Mouse (Mus musculus) hindbrain, embryonic 13.5 days (tissue): Measurements from ENCODE around the gene Hjurp. TPM values are rescaled to one million over a fixed set of nuclear protein-coding genes. Genes with fewer than 3 reads are reported as not detected.

ENCODE experiments used
- ATAC-seq: fragments of 200-750 bp; cut with Nextera tagmentation; 2 replicates; pipeline ENCODE4 v1.8.0; 2017; ENCODE audit warnings: moderate TSS enrichment; ENCODE audit not compliant: low FRiP score
- H3K27ac ChIP-seq: fragments of 300-500 bp; sonication (generic); 2 replicates; pipeline ENCODE4 v1.5.1; 2015; ENCODE audit warnings: inconsistent platforms, mild to moderate bottlenecking, moderate library complexity
- H3K27me3 ChIP-seq: fragments of 300-500 bp; sonication (generic); 2 replicates; pipeline ENCODE4 v1.6.1; 2015; ENCODE audit warnings: mild to moderate bottlenecking, inconsistent platforms
- H3K36me3 ChIP-seq: fragments of 300-500 bp; sonication (generic); 2 replicates; pipeline ENCODE4 v1.6.1; 2015; ENCODE audit warnings: mild to moderate bottlenecking, inconsistent platforms
- H3K4me1 ChIP-seq: fragments of 300-500 bp; sonication (generic); replicated peaks from 2 replicates; pipeline ENCODE4 v1.6.1; 2015; ENCODE audit warnings: inconsistent platforms
- H3K4me2 ChIP-seq: fragments of 300-500 bp; sonication (generic); 2 replicates; pipeline ENCODE4 v1.6.1; 2015; ENCODE audit warnings: inconsistent platforms, mild to moderate bottlenecking, moderate library complexity
- H3K4me3 ChIP-seq: fragments of 300-500 bp; sonication (generic); 2 replicates; pipeline ENCODE4 v1.5.1; 2015; ENCODE audit warnings: mild to moderate bottlenecking, inconsistent platforms
- H3K9ac ChIP-seq: fragments of 300-500 bp; sonication (generic); 2 replicates; pipeline ENCODE4 v1.6.1; 2015; ENCODE audit warnings: mild to moderate bottlenecking, inconsistent platforms
- H3K9me3 ChIP-seq: fragments of 300-500 bp; sonication (generic); 2 replicates; pipeline ENCODE4 v1.6.1; 2016; ENCODE audit warnings: inconsistent platforms
- whole genome bisulfite sequencing: fragments of 180-500 bp; shearing (Covaris S2); methylation state at CpG from one replicate; pipeline ENCODE4 v1.1.7; 2015; 5-methylcytosine and 5-hydroxymethylcytosine counted together
- polyA plus RNA-seq: library from polyadenylated mRNA; unstranded; fragments of >200 nt; fragmentation: Nextera tagmentation; extraction: Ambion mirVana; gene quantifications from 2 replicates; pipeline ENCODE4 v1.2.1, GENCODE M21; 2015

Hjurp gene
- polyA plus RNA-seq, 1 experiment from 2014 or later = 82.0 TPM

- H3K27me3 ChIP-seq = no peaks in the 10 kb centered on the region
- H3K9me3 ChIP-seq = peaks cover 81% of the 10 kb centered on the region
- no peak overlapping the region for H3K9ac ChIP-seq
- peaks cover 7% of the 10 kb centered on the region for H3K36me3 ChIP-seq
- H3K4me2 ChIP-seq = no peak overlapping the region
- WGBS = 89% methylated on average over 12 of the region's 12 CpGs
- no peak overlapping the region for H3K4me3 ChIP-seq
- no peak overlapping the region for H3K27ac ChIP-seq
- peaks cover 12% of the 10 kb centered on the region for H3K4me1 ChIP-seq
- no peak for ATAC-seq
Observed at GRCm38 (mm10) chr1:88254793-88255465, 22.5 kb downstream of the Hjurp start.

GRCm38 (mm10) chr1:88253540-88253939 is 23.9 kb downstream of the Hjurp start:
- Histone ChIP-seq H3K27me3 (no peaks in the 10 kb centered on the region), H3K9me3 (peaks cover 95% of the 10 kb centered on the region), H3K4me2 (no peak overlapping the region), H3K27ac (no peak overlapping the region), H3K4me1 (0 out of 2 replicates have a peak, but pooled peaks cover 3% of the 10 kb centered on the region), H3K36me3 (no peaks in the 10 kb centered on the region), H3K9ac (no peak overlapping the region), H3K4me3 (no peak overlapping the region)
- WGBS = 76% methylated on average over 6 of the region's 6 CpGs
- ATAC-seq = no peak

GRCm38 (mm10) chr1:88253106-88253505 is 24.3 kb downstream of the Hjurp start:
- H3K4me2 ChIP-seq = no peak overlapping the region
- H3K4me3 ChIP-seq = no peak overlapping the region
- no peak overlapping the region for H3K27ac ChIP-seq
- no peak for ATAC-seq
- H3K27me3 ChIP-seq = no peaks in the 10 kb centered on the region
- H3K4me1 ChIP-seq = no peaks in the 10 kb centered on the region
- WGBS = 78% methylated on average over 8 of the region's 8 CpGs
- peaks cover 96% of the 10 kb centered on the region for H3K9me3 ChIP-seq
- no peak overlapping the region for H3K9ac ChIP-seq
- H3K36me3 ChIP-seq = no peaks in the 10 kb centered on the region

GRCm38 (mm10) chr1:88250023-88250422 is 27.4 kb downstream of the Hjurp start:
- 80% methylated on average over 5 of the region's 5 CpGs for WGBS
- no peak for ATAC-seq

GRCm38 (mm10) chr1:88249596-88249995 is 27.8 kb downstream of the Hjurp start:
- H3K27me3 ChIP-seq = no peaks in the 10 kb centered on the region
- H3K36me3 ChIP-seq = no peaks in the 10 kb centered on the region
- H3K9ac ChIP-seq = no peak overlapping the region
- WGBS = 81% methylated on average over 7 of the region's 7 CpGs
- H3K4me3 ChIP-seq = no peak overlapping the region
- no peak overlapping the region for H3K27ac ChIP-seq
- H3K4me2 ChIP-seq = no peak overlapping the region
- no peak for ATAC-seq
- H3K4me1 ChIP-seq = no peaks in the 10 kb centered on the region
- peaks cover 97% of the 10 kb centered on the region for H3K9me3 ChIP-seq

More at GRCm38 (mm10) chr1:88250023-88250422, 27.4 kb downstream of the Hjurp start:
- H3K36me3 ChIP-seq = no peaks in the 10 kb centered on the region
- H3K27me3 ChIP-seq = no peaks in the 10 kb centered on the region
- peaks cover 97% of the 10 kb centered on the region for H3K9me3 ChIP-seq
- H3K9ac ChIP-seq = no peak overlapping the region
- no peak overlapping the region for H3K27ac ChIP-seq
- no peaks in the 10 kb centered on the region for H3K4me1 ChIP-seq
- no peak overlapping the region for H3K4me3 ChIP-seq
- no peak overlapping the region for H3K4me2 ChIP-seq

- no peaks in the 10 kb centered on the region for H3K36me3 ChIP-seq
- no peak for ATAC-seq
Observed at GRCm38 (mm10) chr1:88248658-88249057, 28.8 kb downstream of the Hjurp start.

GRCm38 (mm10) chr1:88247660-88248059 is 29.8 kb downstream of the Hjurp start:
- 54% methylated on average over 2 of the region's 2 CpGs for WGBS
- no peak for ATAC-seq

More at GRCm38 (mm10) chr1:88248658-88249057, 28.8 kb downstream of the Hjurp start:
- no peak overlapping the region for H3K9ac ChIP-seq
- peaks cover 97% of the 10 kb centered on the region for H3K9me3 ChIP-seq
- no peaks in the 10 kb centered on the region for H3K4me1 ChIP-seq
- H3K4me3 ChIP-seq = no peak overlapping the region
- WGBS = 76% methylated on average over 4 of the region's 4 CpGs
- H3K27ac ChIP-seq = no peak overlapping the region
- no peak overlapping the region for H3K4me2 ChIP-seq
- H3K27me3 ChIP-seq = no peaks in the 10 kb centered on the region

GRCm38 (mm10) chr1:88246386-88246785 is 31.0 kb downstream of the Hjurp start:
- Histone ChIP-seq H3K36me3 (no peaks in the 10 kb centered on the region), H3K9me3 (peaks cover 96% of the 10 kb centered on the region), H3K9ac (no peak overlapping the region), H3K27ac (no peak overlapping the region), H3K4me3 (no peak overlapping the region), H3K27me3 (no peaks in the 10 kb centered on the region), H3K4me1 (no peaks in the 10 kb centered on the region), H3K4me2 (no peak overlapping the region)
- ATAC-seq = no peak
- WGBS = 43% methylated on average over 6 of the region's 6 CpGs

More at GRCm38 (mm10) chr1:88247660-88248059, 29.8 kb downstream of the Hjurp start:
- H3K9me3 ChIP-seq = peaks cover 96% of the 10 kb centered on the region
- no peak overlapping the region for H3K27ac ChIP-seq
- no peaks in the 10 kb centered on the region for H3K27me3 ChIP-seq
- H3K4me1 ChIP-seq = no peaks in the 10 kb centered on the region
- H3K4me3 ChIP-seq = no peak overlapping the region
- no peaks in the 10 kb centered on the region for H3K36me3 ChIP-seq
- no peak overlapping the region for H3K9ac ChIP-seq
- H3K4me2 ChIP-seq = no peak overlapping the region

GRCm38 (mm10) chr1:88245881-88246280 is 31.6 kb downstream of the Hjurp start:
- 78% methylated on average over 6 of the region's 6 CpGs for WGBS
- Histone ChIP-seq H3K27me3 (no peaks in the 10 kb centered on the region), H3K36me3 (no peaks in the 10 kb centered on the region), H3K4me3 (no peak overlapping the region), H3K27ac (no peak overlapping the region), H3K9me3 (peaks cover 96% of the 10 kb centered on the region), H3K4me2 (no peak overlapping the region), H3K9ac (no peak overlapping the region), H3K4me1 (no peaks in the 10 kb centered on the region)
- no peak for ATAC-seq

GRCm38 (mm10) chr1:88243861-88244260 is 33.6 kb downstream of the Hjurp start:
- Histone ChIP-seq H3K36me3 (no peaks in the 10 kb centered on the region), H3K27ac (no peak overlapping the region), H3K9me3 (peaks cover 96% of the 10 kb centered on the region), H3K27me3 (no peaks in the 10 kb centered on the region), H3K9ac (no peak overlapping the region), H3K4me2 (no peak overlapping the region), H3K4me1 (no peaks in the 10 kb centered on the region), H3K4me3 (no peak overlapping the region)
- 66% methylated on average over 5 of the region's 5 CpGs for WGBS
- ATAC-seq = no peak

- ATAC-seq = 0 out of 2 replicates have a peak, but pooled peaks have one; percentile 1
- no peak overlapping the region for H3K27ac ChIP-seq
- WGBS = 79% methylated on average over 4 of the region's 4 CpGs
Observed at GRCm38 (mm10) chr1:88240579-88240978, 36.9 kb downstream of the Hjurp start.

GRCm38 (mm10) chr1:88240072-88240471 is 37.4 kb downstream of the Hjurp start:
- WGBS = 73% methylated on average over 5 of the region's 5 CpGs
- Histone ChIP-seq H3K36me3 (no peaks in the 10 kb centered on the region), H3K4me1 (no peaks in the 10 kb centered on the region), H3K4me3 (no peak overlapping the region), H3K27ac (no peak overlapping the region), H3K9me3 (peaks cover 93% of the 10 kb centered on the region), H3K9ac (no peak overlapping the region), H3K4me2 (no peak overlapping the region), H3K27me3 (no peaks in the 10 kb centered on the region)
- no peak for ATAC-seq

More at GRCm38 (mm10) chr1:88240579-88240978, 36.9 kb downstream of the Hjurp start:
- H3K4me2 ChIP-seq = no peak overlapping the region
- H3K36me3 ChIP-seq = no peaks in the 10 kb centered on the region
- no peak overlapping the region for H3K4me3 ChIP-seq
- H3K9ac ChIP-seq = no peak overlapping the region
- H3K4me1 ChIP-seq = no peaks in the 10 kb centered on the region
- H3K27me3 ChIP-seq = no peaks in the 10 kb centered on the region
- H3K9me3 ChIP-seq = peaks cover 93% of the 10 kb centered on the region

- no peak overlapping the region for H3K4me2 ChIP-seq
- ATAC-seq = peak; percentile 4; the same call in 1 of the 2 replicates
- H3K27me3 ChIP-seq = no peaks in the 10 kb centered on the region
- no peaks in the 10 kb centered on the region for H3K4me1 ChIP-seq
- peaks cover 93% of the 10 kb centered on the region for H3K9me3 ChIP-seq
- 78% methylated on average over 6 of the region's 6 CpGs for WGBS
- no peak overlapping the region for H3K9ac ChIP-seq
- H3K4me3 ChIP-seq = no peak overlapping the region
- H3K27ac ChIP-seq = no peak overlapping the region
- no peaks in the 10 kb centered on the region for H3K36me3 ChIP-seq
Observed at GRCm38 (mm10) chr1:88238771-88239170, 38.7 kb downstream of the Hjurp start.
